Mouse (Mus musculus) kidney, embryonic 15.5 days (tissue): ENCODE measurements at regions not wholly inside any gene's neighbourhood (a gene's known extent, or its start where the extent isn't known, plus 50 kb on each side); places are given as distances from the start of the nearest gene placed in this dataset.

Experiments used
- ATAC-seq: fragments of 200-750 bp; cut with Nextera tagmentation; replicated peaks from 2 replicates; pipeline ENCODE4 v1.8.0; 2017; ENCODE audit warnings: moderate TSS enrichment; ENCODE audit not compliant: low FRiP score
- H3K27ac ChIP-seq: fragments of 300-500 bp; sonication (generic); 2 replicates; pipeline ENCODE4 v1.5.1; 2015; ENCODE audit warnings: mild to moderate bottlenecking, inconsistent platforms
- H3K27me3 ChIP-seq: fragments of 300-500 bp; sonication (generic); 2 replicates; pipeline ENCODE4 v1.6.1; 2015; ENCODE audit warnings: inconsistent platforms
- H3K36me3 ChIP-seq: fragments of 300-500 bp; sonication (generic); 2 replicates; pipeline ENCODE4 v1.6.1; 2015; ENCODE audit warnings: inconsistent platforms
- H3K4me1 ChIP-seq: fragments of 300-500 bp; sonication (generic); 2 replicates; pipeline ENCODE4 v1.6.1; 2015; ENCODE audit warnings: inconsistent platforms
- H3K4me2 ChIP-seq: fragments of 300-500 bp; sonication (generic); 2 replicates; pipeline ENCODE4 v1.6.1; 2015; ENCODE audit warnings: moderate library complexity, mild to moderate bottlenecking, inconsistent platforms
- H3K4me3 ChIP-seq: fragments of 300-500 bp; sonication (generic); replicated peaks from 2 replicates; pipeline ENCODE4 v1.5.1; 2015; ENCODE audit warnings: mild to moderate bottlenecking, inconsistent platforms
- H3K9ac ChIP-seq: fragments of 300-500 bp; sonication (generic); 2 replicates; pipeline ENCODE4 v1.6.1; 2015; ENCODE audit warnings: mild to moderate bottlenecking, inconsistent platforms
- H3K9me3 ChIP-seq: fragments of 300-500 bp; sonication (generic); replicated peaks from 2 replicates; pipeline ENCODE4 v1.6.1; 2016; ENCODE audit warnings: inconsistent platforms
- WGBS: fragments of 180-500 bp; shearing (Covaris S2); methylation state at CpG from one replicate; pipeline ENCODE4 v1.1.7; 2015; ENCODE audit warnings: mixed read lengths; 5-methylcytosine and 5-hydroxymethylcytosine counted together

DNA sequence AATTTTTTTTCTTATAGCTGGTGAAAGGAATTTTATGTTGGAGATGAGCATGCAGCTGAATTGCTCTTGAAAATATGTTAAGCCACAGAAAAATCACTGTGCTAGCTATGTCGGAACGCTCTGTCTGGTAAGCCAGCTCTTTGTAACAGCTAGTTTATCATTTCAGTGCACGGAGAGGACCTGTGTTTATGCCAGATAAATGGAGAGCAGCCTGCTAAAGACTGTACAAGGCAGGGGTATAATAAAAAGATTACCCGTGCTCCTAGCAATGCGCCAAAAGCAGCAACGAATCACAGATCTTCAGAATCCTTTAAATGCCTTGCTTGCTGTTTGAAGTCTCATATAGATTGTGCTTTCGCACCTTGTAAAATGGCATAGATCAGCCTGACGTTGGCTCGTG is 232.2 kb upstream of the Daam1 start:
- 67% methylated on average over 9 of the region's 9 CpGs for WGBS
- no peak for ATAC-seq

DNA sequence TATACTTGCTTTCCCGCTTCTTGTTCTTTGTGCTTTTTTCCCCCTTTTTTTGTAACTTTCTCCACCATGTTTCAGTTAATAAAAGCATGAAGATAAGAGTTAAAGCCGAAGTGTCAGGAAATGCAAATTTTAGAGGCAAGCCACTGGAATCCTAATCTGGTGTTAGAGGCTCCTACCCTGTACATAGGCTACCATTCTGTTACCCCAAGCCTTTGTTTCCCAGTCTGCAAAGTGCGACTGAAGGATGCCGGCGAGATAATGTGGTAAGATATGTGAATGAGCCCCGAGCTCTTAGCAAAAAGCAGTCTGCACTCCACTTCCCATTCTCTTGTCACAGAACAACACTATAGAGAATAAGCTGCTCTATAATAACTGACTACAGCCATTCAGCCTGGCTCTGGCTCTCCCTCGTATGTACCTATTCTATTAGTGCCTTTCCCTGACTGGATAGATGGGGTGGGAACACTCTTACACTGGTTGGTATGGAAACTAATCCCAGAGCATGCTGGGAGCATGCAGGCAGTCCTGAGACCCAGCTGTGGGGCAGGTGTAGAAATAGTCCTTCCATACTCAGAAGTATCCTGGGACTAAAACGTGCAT is 229.7 kb upstream of the Daam1 start:
- Histone ChIP-seq H3K4me2 (no peak overlapping the region), H3K27ac (no peak overlapping the region), H3K9ac (no peak overlapping the region), H3K36me3 (no peaks in the 10 kb centered on the region), H3K4me3 (no peak overlapping the region), H3K9me3 (no peaks in the 10 kb centered on the region), H3K4me1 (no peaks in the 10 kb centered on the region), H3K27me3 (no peaks in the 10 kb centered on the region)
- no peak for ATAC-seq
- WGBS = 82% methylated on average over 8 of the region's 8 CpGs

More for the DNA sequence above, 232.2 kb upstream of the Daam1 start:
- Histone ChIP-seq H3K4me1 (no peaks in the 10 kb centered on the region), H3K36me3 (no peaks in the 10 kb centered on the region), H3K9ac (no peak overlapping the region), H3K4me2 (no peak overlapping the region), H3K27ac (no peak overlapping the region), H3K4me3 (no peak overlapping the region), H3K27me3 (no peaks in the 10 kb centered on the region), H3K9me3 (no peaks in the 10 kb centered on the region)

DNA sequence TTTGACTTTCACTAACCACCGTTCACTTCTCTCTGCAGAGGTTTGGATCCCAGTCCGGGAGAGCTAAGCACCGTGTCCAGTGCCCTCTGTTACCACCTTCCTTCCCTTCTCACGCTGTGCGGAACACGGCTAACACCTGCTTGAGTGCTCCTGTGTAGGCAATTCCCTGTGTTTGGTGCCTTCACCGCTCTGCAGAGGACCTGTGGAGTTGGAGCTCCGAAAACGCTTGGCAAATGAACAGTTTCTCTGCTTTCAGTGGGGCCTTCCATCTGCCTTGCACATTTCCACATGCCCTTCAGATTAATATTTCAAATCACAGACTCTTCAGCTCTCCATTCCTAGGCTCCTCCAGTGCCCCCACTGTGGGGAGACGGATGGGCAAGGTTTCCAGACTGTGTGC is 227.7 kb upstream of the Daam1 start:
- no peaks in the 10 kb centered on the region for H3K4me1 ChIP-seq
- H3K36me3 ChIP-seq = no peaks in the 10 kb centered on the region
- no peaks in the 10 kb centered on the region for H3K9me3 ChIP-seq
- no peak overlapping the region for H3K27ac ChIP-seq
- no peak overlapping the region for H3K4me2 ChIP-seq
- H3K9ac ChIP-seq = no peak overlapping the region
- no peaks in the 10 kb centered on the region for H3K27me3 ChIP-seq
- ATAC-seq = no peak
- 88% methylated on average over 10 of the region's 10 CpGs for WGBS
- no peak overlapping the region for H3K4me3 ChIP-seq

DNA sequence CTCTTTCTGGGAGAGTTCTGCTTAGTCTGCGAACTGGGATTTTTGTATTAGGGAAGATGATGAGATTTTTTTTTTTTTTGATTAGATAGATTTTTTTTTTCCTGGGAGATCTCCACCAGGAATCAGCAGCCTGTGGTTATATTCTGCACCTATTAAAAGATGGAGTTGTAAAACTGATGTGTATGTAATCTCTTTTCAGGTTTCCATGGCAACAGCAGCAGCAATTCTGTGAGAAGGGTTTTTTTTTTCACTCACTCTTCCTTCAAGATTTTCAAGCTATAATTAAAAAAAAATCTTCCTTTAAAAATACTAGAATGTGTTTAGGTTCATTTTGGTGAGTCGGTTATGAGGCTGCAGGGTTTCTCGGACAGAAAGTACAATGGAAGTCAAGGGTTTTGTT is 224.5 kb upstream of the Daam1 start:
- 0 out of 2 replicates have a peak, but pooled peaks cover 3% of the 10 kb centered on the region for H3K9me3 ChIP-seq
- no peaks in the 10 kb centered on the region for H3K36me3 ChIP-seq
- no peak overlapping the region for H3K9ac ChIP-seq
- 88% methylated on average over 3 of the region's 3 CpGs for WGBS
- H3K4me1 ChIP-seq = no peaks in the 10 kb centered on the region
- H3K4me2 ChIP-seq = no peak overlapping the region
- no peak for ATAC-seq
- no peaks in the 10 kb centered on the region for H3K27me3 ChIP-seq
- no peak overlapping the region for H3K4me3 ChIP-seq
- H3K27ac ChIP-seq = no peak overlapping the region

DNA sequence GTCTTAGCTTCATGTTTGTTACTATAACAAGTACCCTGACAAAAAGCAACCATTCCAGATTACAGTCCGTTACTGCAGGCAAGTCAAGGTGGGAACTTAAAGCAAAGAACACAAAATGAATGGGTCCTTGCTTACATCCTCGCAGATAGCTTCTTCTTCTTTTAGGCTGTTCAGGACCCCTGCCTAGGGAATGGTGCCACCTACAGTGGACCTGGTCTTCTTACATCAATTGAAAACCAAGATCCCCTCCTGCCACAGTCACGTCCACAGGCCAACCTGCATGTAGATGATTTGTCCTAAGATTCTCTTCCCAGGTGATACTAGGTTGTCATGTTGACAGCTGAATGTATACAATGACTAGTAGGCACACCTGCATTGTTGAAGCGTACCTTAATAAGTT is 222.9 kb upstream of the Daam1 start:
- WGBS = 91% methylated on average over 4 of the region's 4 CpGs
- peaks cover 5% of the 10 kb centered on the region for H3K4me1 ChIP-seq
- ATAC-seq = no peak
- H3K27ac ChIP-seq = no peak overlapping the region
- H3K9ac ChIP-seq = no peak overlapping the region
- H3K36me3 ChIP-seq = no peaks in the 10 kb centered on the region
- H3K4me2 ChIP-seq = no peak overlapping the region
- 0 out of 2 replicates have a peak, but pooled peaks cover 3% of the 10 kb centered on the region for H3K9me3 ChIP-seq
- no peak overlapping the region for H3K4me3 ChIP-seq
- H3K27me3 ChIP-seq = no peaks in the 10 kb centered on the region

DNA sequence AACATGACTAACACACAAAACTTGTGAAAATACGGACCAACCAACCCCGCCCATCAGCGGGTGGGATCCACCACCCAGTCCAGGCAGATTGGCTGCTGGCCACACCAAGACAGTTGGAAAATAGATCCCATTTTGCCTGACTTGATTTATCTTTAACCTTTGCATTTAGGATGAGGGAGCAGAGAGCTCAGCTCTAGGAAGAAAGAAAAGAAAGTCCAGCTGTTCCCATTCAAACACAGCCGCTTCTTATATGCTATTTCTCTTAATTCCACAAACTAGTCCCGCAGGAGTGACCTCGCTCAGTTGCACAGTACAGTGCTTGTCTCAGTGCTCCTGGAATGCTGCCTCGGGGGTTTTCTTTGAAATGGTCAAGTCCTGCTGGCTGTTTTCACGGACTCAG is 217.6 kb upstream of the Daam1 start:
- Histone ChIP-seq H3K27ac (peak overlapping the region; percentile 75), H3K4me3 (no peak overlapping the region), H3K9ac (no peak overlapping the region), H3K27me3 (no peaks in the 10 kb centered on the region), H3K4me2 (no peak overlapping the region), H3K9me3 (0 out of 2 replicates have a peak, but pooled peaks cover 3% of the 10 kb centered on the region), H3K36me3 (no peaks in the 10 kb centered on the region), H3K4me1 (peaks cover 9% of the 10 kb centered on the region)
- ATAC-seq = peak; percentile 80
- 42% methylated on average over 8 of the region's 8 CpGs for WGBS

DNA sequence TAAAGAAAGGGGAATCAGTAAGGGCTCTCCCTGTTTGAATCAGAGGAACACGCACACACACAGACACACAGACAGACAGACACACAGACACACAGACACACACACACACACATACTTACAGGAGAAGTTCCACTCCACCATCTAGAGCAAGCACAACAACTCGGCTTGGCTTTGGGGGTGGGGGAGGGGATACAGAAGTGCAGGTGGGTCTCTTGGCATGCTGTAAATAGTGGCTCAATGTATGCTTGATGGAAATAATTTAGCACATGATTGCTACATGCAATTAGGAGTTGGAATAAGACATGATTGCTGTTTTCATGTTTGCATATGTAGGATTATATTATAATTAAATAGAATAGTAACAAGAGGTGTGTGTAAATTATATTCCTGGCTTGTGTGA is 215.9 kb upstream of the Daam1 start:
- Histone ChIP-seq H3K9me3 (0 out of 2 replicates have a peak, but pooled peaks cover 3% of the 10 kb centered on the region), H3K4me3 (no peak overlapping the region), H3K36me3 (no peaks in the 10 kb centered on the region), H3K4me1 (peaks cover 17% of the 10 kb centered on the region), H3K4me2 (no peak overlapping the region), H3K27ac (no peak overlapping the region), H3K9ac (no peak overlapping the region), H3K27me3 (no peaks in the 10 kb centered on the region)
- ATAC-seq = no peak
- WGBS = 73% methylated on average over 2 of the region's 2 CpGs

DNA sequence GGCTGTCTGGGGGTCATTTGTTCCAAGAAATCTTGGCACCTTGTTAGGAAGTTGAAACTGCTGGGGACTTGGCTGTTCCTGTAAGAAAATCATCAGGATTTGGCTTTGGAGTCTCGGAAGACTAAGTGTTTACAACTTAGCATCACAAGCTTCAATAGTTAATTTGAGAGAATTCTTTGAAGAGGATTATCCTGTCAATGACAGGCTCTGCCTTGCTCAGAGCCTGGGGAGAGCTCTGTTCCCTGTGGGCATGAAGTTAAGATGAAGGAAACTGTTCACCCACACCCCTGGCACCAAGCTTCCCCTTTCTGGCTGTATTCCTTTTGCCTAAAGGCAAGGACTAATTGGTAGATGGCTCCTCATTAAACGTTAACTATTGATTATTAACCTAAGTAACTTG is 215.5 kb upstream of the Daam1 start:
- Histone ChIP-seq H3K4me2 (no peak overlapping the region), H3K4me1 (peaks cover 22% of the 10 kb centered on the region)
- ATAC-seq = no peak

DNA sequence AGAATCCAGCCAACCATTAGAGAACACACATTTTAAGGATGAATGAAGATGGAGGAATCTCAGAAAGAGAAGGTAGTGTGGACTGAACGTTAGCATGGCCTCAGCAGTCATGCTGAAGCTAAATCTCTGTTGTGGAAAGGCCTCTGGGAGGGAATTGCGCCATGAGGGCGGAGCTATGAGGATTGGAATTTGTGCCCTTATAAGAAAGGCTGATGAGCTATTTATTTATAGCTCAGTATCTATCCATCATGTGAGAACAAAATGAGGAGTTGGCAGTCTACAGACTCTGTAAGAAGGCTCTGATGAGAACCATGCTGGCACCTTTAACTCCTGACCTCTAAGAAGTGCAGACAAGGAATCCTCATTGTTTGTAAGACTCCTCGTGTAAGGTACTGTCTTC is 214.8 kb upstream of the Daam1 start:
- Histone ChIP-seq H3K4me2 (no peak overlapping the region), H3K4me3 (no peak overlapping the region), H3K9me3 (no peaks in the 10 kb centered on the region), H3K4me1 (peaks cover 22% of the 10 kb centered on the region), H3K27ac (no peak overlapping the region), H3K27me3 (no peaks in the 10 kb centered on the region), H3K9ac (no peak overlapping the region), H3K36me3 (no peaks in the 10 kb centered on the region)
- no peak for ATAC-seq
- WGBS = 78% methylated on average over 4 of the region's 4 CpGs

More for the DNA sequence above, 215.5 kb upstream of the Daam1 start:
- Histone ChIP-seq H3K4me3 (no peak overlapping the region), H3K36me3 (no peaks in the 10 kb centered on the region), H3K9ac (no peak overlapping the region), H3K27ac (no peak overlapping the region), H3K9me3 (no peaks in the 10 kb centered on the region), H3K27me3 (no peaks in the 10 kb centered on the region)
- WGBS = 64% methylated on average over 2 of the region's 2 CpGs

DNA sequence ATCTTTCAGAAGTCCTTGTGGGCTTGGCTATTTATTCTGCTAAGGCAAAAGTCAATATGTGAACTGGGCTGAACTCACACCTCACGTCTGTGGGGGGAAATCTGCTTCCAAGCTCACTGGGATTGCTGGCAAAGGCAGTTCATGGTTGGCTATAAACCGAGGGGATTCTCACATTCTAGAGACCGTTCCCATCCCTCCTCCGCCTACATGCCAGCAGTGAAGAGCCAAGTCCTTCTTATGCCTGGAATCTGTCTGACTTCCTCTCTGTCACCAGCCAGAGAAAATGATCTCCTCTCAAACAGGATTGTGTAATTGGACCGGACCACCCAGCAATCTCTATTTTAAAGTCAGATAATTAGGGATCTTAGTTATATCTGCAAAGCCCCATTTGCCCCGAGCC is 212.4 kb upstream of the Daam1 start:
- no peaks in the 10 kb centered on the region for H3K36me3 ChIP-seq
- H3K4me1 ChIP-seq = peaks cover 22% of the 10 kb centered on the region
- ATAC-seq = no peak
- no peak overlapping the region for H3K9ac ChIP-seq
- no peaks in the 10 kb centered on the region for H3K9me3 ChIP-seq
- no peak overlapping the region for H3K4me2 ChIP-seq
- no peak overlapping the region for H3K4me3 ChIP-seq
- no peak overlapping the region; the same call in 1 of the 2 replicates for H3K27ac ChIP-seq
- WGBS = 63% methylated on average over 6 of the region's 6 CpGs
- H3K27me3 ChIP-seq = no peaks in the 10 kb centered on the region

DNA sequence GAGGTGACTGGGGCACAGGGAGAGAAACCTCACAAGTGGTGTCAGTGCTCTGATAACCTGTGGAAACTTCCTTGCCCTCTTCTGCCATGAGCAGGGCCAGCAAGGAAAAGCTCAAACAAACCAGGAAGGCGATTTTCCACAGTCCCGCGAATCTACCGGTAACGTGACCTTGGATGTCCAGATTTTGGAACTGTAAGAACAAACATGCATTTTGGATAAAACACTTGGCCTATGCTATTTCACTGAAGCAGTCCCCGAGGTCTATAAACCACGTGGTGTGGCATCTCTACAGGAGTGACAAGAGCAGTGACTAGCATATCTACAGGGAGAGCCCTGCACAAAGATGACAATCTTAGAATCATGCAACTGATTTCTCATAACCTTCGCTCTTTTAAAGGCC is 211.9 kb upstream of the Daam1 start:
- H3K4me3 ChIP-seq = no peak overlapping the region
- no peak for ATAC-seq
- H3K4me2 ChIP-seq = no peak overlapping the region
- H3K27me3 ChIP-seq = no peaks in the 10 kb centered on the region
- WGBS = 79% methylated on average over 8 of the region's 8 CpGs
- no peaks in the 10 kb centered on the region for H3K36me3 ChIP-seq
- H3K4me1 ChIP-seq = peaks cover 24% of the 10 kb centered on the region
- H3K27ac ChIP-seq = no peak overlapping the region; the same call in 1 of the 2 replicates
- no peak overlapping the region for H3K9ac ChIP-seq
- no peaks in the 10 kb centered on the region for H3K9me3 ChIP-seq

DNA sequence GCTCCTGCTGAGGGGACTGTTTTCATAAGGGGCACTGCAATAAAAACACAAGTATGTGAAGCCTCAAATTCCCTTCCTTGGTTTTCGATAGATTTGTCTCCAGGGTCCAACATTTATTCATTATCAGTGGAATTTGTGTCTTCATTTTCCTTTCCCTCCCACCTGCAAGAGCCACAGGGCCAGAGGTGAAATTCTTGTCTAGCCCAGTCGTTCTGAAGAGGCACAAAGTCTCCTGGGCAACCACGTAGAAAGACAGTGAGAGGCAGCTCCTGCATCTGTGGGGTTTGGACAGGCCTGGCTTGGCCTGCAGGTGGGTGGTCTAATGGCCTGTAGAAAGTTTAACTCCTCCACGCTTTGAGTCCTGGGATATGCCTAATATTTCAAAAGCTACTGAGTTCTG is 211.3 kb upstream of the Daam1 start:
- Histone ChIP-seq H3K9me3 (no peaks in the 10 kb centered on the region), H3K27ac (no peak overlapping the region), H3K4me2 (no peak overlapping the region), H3K36me3 (no peaks in the 10 kb centered on the region), H3K27me3 (no peaks in the 10 kb centered on the region), H3K4me1 (peaks cover 30% of the 10 kb centered on the region), H3K4me3 (no peak overlapping the region), H3K9ac (no peak overlapping the region)
- 20% methylated on average over 4 of the region's 4 CpGs for WGBS
- no peak for ATAC-seq

DNA sequence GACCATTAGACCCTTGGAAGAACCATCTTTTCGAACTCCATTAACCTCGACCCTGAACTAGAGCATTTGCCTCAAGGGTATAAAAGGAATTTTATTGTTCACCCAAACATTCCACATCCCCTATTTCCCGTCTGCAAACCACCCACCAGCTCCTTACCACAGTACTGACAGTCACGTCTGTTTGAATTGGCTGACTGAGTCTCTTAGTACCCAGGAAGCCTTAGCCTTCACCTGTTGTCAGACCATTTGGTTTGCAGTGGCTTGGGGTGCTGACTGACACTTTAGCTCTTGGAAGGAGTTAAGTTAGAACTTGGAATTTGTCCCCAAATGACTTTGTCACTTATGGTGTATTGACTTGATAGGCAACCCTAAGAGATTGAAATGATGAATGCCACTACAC is 209.3 kb upstream of the Daam1 start:
- Histone ChIP-seq H3K4me2 (no peak overlapping the region), H3K4me3 (no peak overlapping the region), H3K9me3 (no peaks in the 10 kb centered on the region), H3K27me3 (no peaks in the 10 kb centered on the region), H3K4me1 (peaks cover 46% of the 10 kb centered on the region), H3K36me3 (no peaks in the 10 kb centered on the region), H3K27ac (no peak overlapping the region), H3K9ac (no peak overlapping the region)
- no peak for ATAC-seq
- 28% methylated on average over 4 of the region's 4 CpGs for WGBS
